Mouse (Mus musculus) layer of hippocampus, postnatal 25 days (tissue): ENCODE data around the gene Tmprss12. TPM values are rescaled to one million over a fixed set of nuclear protein-coding genes. Genes with fewer than 3 reads are reported as not detected.
"Not testable (repeated sequence)": the region's sequence is repeated elsewhere in the genome, so short reads cannot be mapped to it uniquely, and the experiment has no call there.

Experiments used
- DNase-seq, 2 experiments: peaks; one replicate each; pipeline ENCODE4 v3.0.0; 2022; ENCODE audit warnings: mixed read lengths in 2 of 2, low spot score in 1 of 2; ENCODE audit errors: extremely low spot score in 1 of 2
- total RNA-seq, 2 experiments: library from RNA; stranded (reverse); gene quantifications; 2 replicates each; pipeline ENCODE4 v1.2.3; 2021

The Tmprss12 gene
- total RNA-seq, 2 experiments from 2014 or later, result not detected

GRCm38 (mm10) chr15:100271411-100271810 is 9.2 kb upstream of the Tmprss12 start:
- no peak for DNase-seq

GRCm38 (mm10) chr15:100273791-100274308 is 6.8 kb upstream of the Tmprss12 start:
- DNase-seq, result not testable (repeated sequence)

- DNase-seq, result no peak
Observed at GRCm38 (mm10) chr15:100274790-100275559, 5.7 kb upstream of the Tmprss12 start.

GRCm38 (mm10) chr15:100276403-100276802 is 4.2 kb upstream of the Tmprss12 start:
- DNase-seq, result no peak

GRCm38 (mm10) chr15:100277586-100277985 is 3.1 kb upstream of the Tmprss12 start:
- DNase-seq, result no peak

- no peak for DNase-seq
Observed at GRCm38 (mm10) chr15:100288980-100289379, 8.3 kb downstream of the Tmprss12 start.

- DNase-seq, result no peak
Observed at GRCm38 (mm10) chr15:100290858-100291257, 10.2 kb downstream of the Tmprss12 start.

GRCm38 (mm10) chr15:100292326-100292725 is 11.7 kb downstream of the Tmprss12 start:
- DNase-seq, result no peak

- no peak for DNase-seq
Observed at GRCm38 (mm10) chr15:100297856-100298255, 17.2 kb downstream of the Tmprss12 start.

- no peak for DNase-seq
Observed at GRCm38 (mm10) chr15:100300499-100300898, 19.9 kb downstream of the Tmprss12 start.

- no peak for DNase-seq
Observed at GRCm38 (mm10) chr15:100301556-100301955, 20.9 kb downstream of the Tmprss12 start.

GRCm38 (mm10) chr15:100303428-100304018 is 22.9 kb downstream of the Tmprss12 start:
- DNase-seq, result no peak

GRCm38 (mm10) chr15:100304019-100304991 is 23.7 kb downstream of the Tmprss12 start, which contains the start of gene Mettl7a1:
Gene Mettl7a1, plus strand, starts transcription at chr15:100304140.
- DNase-seq, result peak; percentile 76 to 80

- DNase-seq, result no peak
Observed at GRCm38 (mm10) chr15:100306201-100306600, 25.6 kb downstream of the Tmprss12 start.

- DNase-seq, result not testable (repeated sequence)
Observed at GRCm38 (mm10) chr15:100307438-100308096, 26.9 kb downstream of the Tmprss12 start.

GRCm38 (mm10) chr15:100312346-100312745 is 31.7 kb downstream of the Tmprss12 start:
- no peak for DNase-seq

- DNase-seq, result no peak
Observed at GRCm38 (mm10) chr15:100314448-100315145, 34.0 kb downstream of the Tmprss12 start.

GRCm38 (mm10) chr15:100318014-100318671 is 37.5 kb downstream of the Tmprss12 start:
- not testable (repeated sequence) for DNase-seq

GRCm38 (mm10) chr15:100319884-100320283 is 39.2 kb downstream of the Tmprss12 start:
- DNase-seq, result no peak
